Mouse (Mus musculus) layer of hippocampus, adult 11-12 months (tissue): ENCODE measurements around the gene Bend4.
A peak's percentile ranks its signal among the peaks of the same experiment; 100 is the strongest.

ENCODE experiments used
- DNase-seq: peaks from one replicate; pipeline ENCODE4 v3.0.0; 2022; ENCODE audit warnings: low spot score

The Bend4 gene

DNA sequence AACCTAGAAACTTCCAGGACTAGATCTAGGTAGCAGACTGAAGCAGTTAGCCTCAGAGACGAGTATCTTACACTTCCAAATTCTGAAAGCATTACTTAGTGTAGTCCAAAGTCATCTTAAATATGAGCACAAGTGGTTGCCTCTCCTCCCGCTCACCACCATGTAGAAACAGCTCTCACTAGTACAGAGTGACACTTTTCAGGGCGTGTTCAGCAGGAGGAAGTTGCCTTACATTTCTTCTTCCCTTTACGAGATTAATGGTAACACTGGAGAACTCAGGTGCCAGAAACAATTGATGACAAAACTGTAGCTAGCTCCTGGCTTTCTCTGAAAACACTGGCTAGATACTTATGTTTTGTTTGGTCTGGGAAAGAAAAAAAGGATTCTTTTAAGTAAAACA is 8.7 kb downstream of the Bend4 start:
- no peak for DNase-seq

- no peak for DNase-seq
Observed at GRCm38 (mm10) chr5:67411475-67411874, 16.6 kb downstream of the Bend4 start.

DNA sequence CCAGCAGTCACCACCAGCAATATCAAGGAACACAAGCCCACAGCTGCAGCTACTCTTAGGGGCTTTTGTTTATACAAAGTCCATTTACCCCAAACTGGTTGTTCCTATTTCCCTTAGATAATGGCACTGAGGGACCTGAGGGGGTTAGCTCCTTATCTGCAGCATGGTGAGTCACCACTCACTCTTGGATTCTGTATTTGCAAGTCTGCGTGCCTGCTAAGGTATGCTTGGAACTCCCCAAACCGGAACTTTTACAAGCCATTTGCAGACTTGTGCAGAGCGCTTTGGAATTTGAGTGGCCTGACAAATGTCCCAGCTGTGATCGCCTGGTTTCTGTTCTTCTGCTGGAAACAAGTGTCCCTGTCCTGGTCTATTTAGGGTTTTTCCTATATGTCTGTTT is 17.7 kb downstream of the Bend4 start:
- DNase-seq = no peak

- no peak for DNase-seq
Observed at GRCm38 (mm10) chr5:67408391-67408790, 19.7 kb downstream of the Bend4 start.

GRCm38 (mm10) chr5:67404919-67405318 is 23.2 kb downstream of the Bend4 start:
- no peak for DNase-seq

DNA sequence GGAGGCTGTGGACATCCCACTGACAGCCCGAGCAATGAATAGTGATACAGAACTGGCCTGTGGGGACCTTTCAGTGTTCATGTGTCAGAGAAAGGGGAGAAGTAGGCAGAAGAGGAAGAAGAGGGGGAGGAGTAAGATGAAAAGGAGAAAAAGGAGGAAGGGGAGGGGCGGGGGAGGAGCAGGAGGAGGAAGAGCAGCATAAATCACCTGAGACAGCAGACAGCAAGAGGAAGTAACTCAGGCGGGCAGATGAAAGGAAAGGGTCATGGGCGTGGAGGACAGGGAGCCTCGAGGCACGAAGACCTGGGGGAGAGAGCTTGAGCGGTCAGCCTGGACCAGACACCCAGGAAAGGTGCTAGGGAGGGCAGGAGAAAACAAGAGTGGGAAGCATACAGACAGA is 23.7 kb downstream of the Bend4 start:
- DNase-seq = no peak

- DNase-seq = no peak
Observed at GRCm38 (mm10) chr5:67401612-67402011, 26.5 kb downstream of the Bend4 start.

- DNase-seq = no peak
Observed at GRCm38 (mm10) chr5:67400608-67401480, 27.3 kb downstream of the Bend4 start.

GRCm38 (mm10) chr5:67399876-67400607 is 28.1 kb downstream of the Bend4 start:
- DNase-seq = no peak

GRCm38 (mm10) chr5:67397186-67397585 is 30.9 kb downstream of the Bend4 start:
- no peak for DNase-seq

- DNase-seq = no peak
Observed at GRCm38 (mm10) chr5:67395211-67395851, 32.8 kb downstream of the Bend4 start.

DNA sequence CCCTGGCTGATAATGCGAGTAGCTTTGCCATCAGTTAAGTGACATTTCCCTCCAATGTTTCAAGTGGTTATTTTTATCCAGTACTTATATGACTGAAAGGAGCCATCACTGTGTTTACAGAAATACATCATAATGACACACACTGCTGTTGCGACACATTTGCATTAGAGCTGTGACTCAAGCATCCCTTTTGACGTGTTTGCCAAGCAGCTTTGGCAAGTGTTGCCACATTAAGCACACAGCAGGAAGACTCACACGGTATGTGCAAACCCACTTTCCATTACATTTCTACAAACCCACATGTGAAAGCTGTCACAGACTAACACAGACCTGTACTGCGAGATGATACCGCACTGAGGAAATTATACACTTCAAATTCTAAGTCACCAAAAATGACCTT is 34.2 kb downstream of the Bend4 start:
- no peak for DNase-seq

GRCm38 (mm10) chr5:67382556-67382955 is 45.6 kb downstream of the Bend4 start:
- no peak for DNase-seq

GRCm38 (mm10) chr5:67381690-67382089 is 46.4 kb downstream of the Bend4 start:
- DNase-seq = no peak

DNA sequence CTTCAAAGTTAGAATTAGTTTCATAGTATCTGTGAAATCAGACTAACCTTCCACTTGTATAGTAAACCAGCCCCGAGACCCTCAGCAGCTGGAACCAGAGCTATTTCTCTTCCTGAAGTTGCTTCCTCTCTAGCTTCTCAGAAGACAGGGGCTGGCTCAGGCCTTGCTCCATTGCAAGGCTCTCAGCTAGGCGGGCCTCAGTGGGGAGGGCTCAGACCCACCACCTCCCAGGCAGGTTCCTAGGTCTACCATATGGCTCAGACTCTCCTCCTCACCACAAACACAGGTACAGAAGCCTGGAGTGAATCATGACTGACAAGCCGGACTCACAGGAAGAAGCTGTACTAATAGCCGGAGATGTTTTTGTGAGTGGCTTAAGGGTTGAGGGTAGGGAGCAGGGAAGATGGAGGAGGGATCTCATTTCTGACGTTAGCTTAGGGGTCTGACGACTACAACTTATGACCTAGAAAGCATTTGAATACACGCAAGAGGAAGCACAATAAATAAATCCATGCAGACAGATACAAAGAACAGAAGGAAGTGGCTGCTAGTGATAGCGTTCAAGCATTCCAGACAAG is 51.0 kb downstream of the Bend4 start:
- DNase-seq = no peak

DNA sequence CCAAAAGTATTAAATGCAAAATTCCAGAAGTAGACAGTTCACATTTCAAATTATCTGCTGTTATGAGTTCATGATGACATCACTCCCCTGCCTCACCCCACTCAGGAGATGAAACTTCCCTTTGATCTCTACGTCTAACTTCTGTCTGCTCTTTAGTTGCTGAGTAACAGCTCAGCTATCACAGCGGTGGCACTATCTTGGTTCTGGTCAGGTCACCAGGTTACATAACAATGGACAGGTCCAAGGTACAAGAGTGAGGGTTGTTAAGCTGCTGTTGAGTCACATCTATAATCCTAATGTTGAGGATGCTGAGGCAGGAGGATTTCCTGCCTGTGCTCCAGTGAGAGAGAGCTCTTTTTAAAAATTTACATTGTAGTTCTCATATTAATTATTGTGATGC is 65.2 kb downstream of the Bend4 start:
- no peak for DNase-seq

DNA sequence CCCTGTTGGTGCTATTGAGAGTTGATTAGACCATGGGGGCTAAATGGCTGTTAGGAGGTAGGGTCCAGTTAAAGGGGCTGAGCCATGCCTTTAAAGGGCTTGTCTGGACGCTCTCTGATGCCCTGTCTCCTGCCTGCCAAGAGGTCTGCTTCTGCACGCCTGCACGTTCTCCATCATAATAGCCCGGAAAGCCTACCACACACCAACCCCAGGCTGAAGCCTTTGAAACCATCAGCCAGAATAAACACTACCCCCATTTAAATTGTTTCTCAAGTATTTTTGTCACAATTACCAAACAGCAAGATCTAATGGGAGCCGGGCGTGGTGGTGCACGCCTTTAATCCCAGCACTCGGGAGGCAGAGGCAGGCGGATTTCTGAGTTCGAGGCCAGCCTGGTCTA is 65.8 kb downstream of the Bend4 start:
- DNase-seq = no peak

DNA sequence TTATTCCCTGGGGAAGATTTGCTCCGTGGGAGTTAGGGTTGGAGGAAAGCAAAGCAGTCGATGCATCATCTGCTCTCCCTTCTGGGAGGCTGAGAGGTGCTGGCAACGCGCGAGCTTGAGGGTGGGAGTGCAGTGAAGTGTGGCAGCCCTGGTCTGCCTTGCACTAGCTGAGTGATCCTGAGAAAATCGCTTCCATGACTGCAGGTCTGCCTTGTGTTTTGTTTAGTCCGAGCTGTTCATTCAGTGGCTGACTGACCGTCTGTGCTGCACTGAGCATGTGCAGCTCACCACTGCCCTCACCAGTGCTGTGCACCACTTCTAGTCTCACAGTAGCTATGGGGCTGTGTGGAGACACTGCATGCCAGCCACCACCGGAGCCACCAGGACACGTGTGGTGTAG is 79.2 kb downstream of the Bend4 start:
- DNase-seq = peak; percentile 64

- DNase-seq = no peak
Observed at GRCm38 (mm10) chr5:67347060-67347459, 81.0 kb downstream of the Bend4 start.
